Mouse (Mus musculus) brain, embryonic 14.5 days (tissue): ENCODE results near the gene Samd10.

Source experiments
- CTCF ChIP-seq: fragments of 200-500 bp; IDR thresholded peaks from 2 replicates; pipeline ENCODE4 v1.5.1; 2012; ENCODE audit warnings: inconsistent platforms, mild to moderate bottlenecking, moderate library complexity, borderline replicate concordance; ENCODE audit not compliant: insufficient read depth, insufficient read length; ENCODE audit errors: extremely low read depth
- POLR2A ChIP-seq: fragments of 200-500 bp; IDR thresholded peaks from 2 replicates; pipeline ENCODE4 v1.6.1; 2012; ENCODE audit warnings: mild to moderate bottlenecking, inconsistent platforms, borderline replicate concordance; ENCODE audit not compliant: poor library complexity, insufficient read depth, insufficient read length, severe bottlenecking; ENCODE audit errors: extremely low read depth

- TF ChIP-seq CTCF (no peak), POLR2A (no peak)
Measured at GRCm38 (mm10) chr2:181586124-181586523, 12.9 kb downstream of the Samd10 start.
